Mouse (Mus musculus) intestine, postnatal 0 days (tissue): ENCODE results near the gene Csnk2b. TPM values are rescaled to one million over a fixed set of nuclear protein-coding genes. Genes with fewer than 3 reads are reported as not detected.

Experiments used
- ATAC-seq: fragments of 200-750 bp; cut with Nextera tagmentation; 2 replicates; pipeline ENCODE4 v1.8.0; 2017; ENCODE audit warnings: mild to moderate bottlenecking, moderate TSS enrichment, moderate library complexity
- H3K27ac ChIP-seq: fragments of 300-500 bp; sonication (generic); 2 replicates; pipeline ENCODE4 v1.5.1; 2014; ENCODE audit warnings: mild to moderate bottlenecking, low read depth, low read length, moderate library complexity
- H3K27me3 ChIP-seq: fragments of 300-500 bp; sonication (generic); replicated peaks from 2 replicates; pipeline ENCODE4 v1.6.1; 2014; ENCODE audit warnings: low read length, mixed read lengths; ENCODE audit not compliant: control insufficient read depth, insufficient read depth
- H3K36me3 ChIP-seq: fragments of 300-500 bp; sonication (generic); 2 replicates; pipeline ENCODE4 v1.6.1; 2014; ENCODE audit warnings: mild to moderate bottlenecking, moderate library complexity; ENCODE audit not compliant: control insufficient read depth, insufficient read depth
- H3K4me1 ChIP-seq: fragments of 300-500 bp; sonication (generic); replicated peaks from 2 replicates; pipeline ENCODE4 v1.6.1; 2014; ENCODE audit warnings: antibody characterized with exemption, low read length, mixed read lengths; ENCODE audit not compliant: control insufficient read depth, insufficient read depth
- H3K4me2 ChIP-seq: fragments of 300-500 bp; sonication (generic); replicated peaks from 2 replicates; pipeline ENCODE4 v1.6.1; 2014; ENCODE audit warnings: low read depth, mild to moderate bottlenecking, moderate library complexity
- H3K4me3 ChIP-seq: fragments of 300-500 bp; sonication (generic); 2 replicates; pipeline ENCODE4 v1.5.1; 2014; ENCODE audit warnings: low read depth, low read length
- H3K9ac ChIP-seq: fragments of 300-500 bp; sonication (generic); 2 replicates; pipeline ENCODE4 v1.6.1; 2014; ENCODE audit warnings: mild to moderate bottlenecking, low read depth, low read length
- H3K9me3 ChIP-seq: fragments of 300-500 bp; sonication (generic); 2 replicates; pipeline ENCODE4 v1.6.1; 2016; ENCODE audit warnings: mixed run types; ENCODE audit not compliant: control insufficient read depth
- CTCF ChIP-seq: sonication (generic); IDR thresholded peaks from 2 replicates; pipeline ENCODE4 v1.5.1; 2016; ENCODE audit warnings: low read depth, mild to moderate bottlenecking, control low read depth, antibody characterized with exemption, moderate library complexity
- WGBS: fragments of 180-500 bp; shearing (Covaris S2); extraction: QIAGEN DNeasy Blood & Tissue Kit; methylation state at CpG from one replicate; pipeline ENCODE4 v1.1.7; 2014; 5-methylcytosine and 5-hydroxymethylcytosine counted together
- polyA plus RNA-seq: library from polyadenylated mRNA; unstranded; fragments of >200 nt; fragmentation: Nextera tagmentation; extraction: Ambion mirVana; gene quantifications from 2 replicates; pipeline ENCODE4 v1.2.1, GENCODE M21; 2015

Gene Csnk2b
- polyA plus RNA-seq, 1 experiment from 2014 or later: 262 TPM

DNA sequence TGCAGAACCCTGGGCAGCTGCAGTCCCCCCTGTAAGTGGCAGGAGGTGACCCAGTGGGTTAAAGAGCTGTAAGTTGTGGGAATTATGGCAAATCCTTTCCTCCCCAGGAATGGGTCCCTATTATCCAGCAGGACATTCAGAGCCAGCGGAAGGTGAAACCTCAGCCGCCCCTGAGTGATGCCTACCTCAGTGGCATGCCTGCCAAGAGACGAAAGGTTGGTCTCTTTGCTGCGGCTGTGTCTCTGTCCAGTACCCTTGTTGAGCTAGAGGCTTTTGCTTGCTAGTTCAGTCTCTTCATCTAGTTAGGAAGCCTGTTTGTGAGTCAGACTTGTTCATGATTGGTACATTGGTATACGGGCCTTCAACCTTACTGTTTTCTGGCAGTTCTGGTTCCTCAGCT lies 24.3 kb upstream of the Csnk2b start:
- H3K36me3 ChIP-seq: peaks cover 96% of the 10 kb centered on the region
- no peak for ATAC-seq
- no peak overlapping the region for H3K4me3 ChIP-seq
- H3K4me1 ChIP-seq: no peaks in the 10 kb centered on the region
- WGBS: 75% methylated on average over 5 of the region's 5 CpGs
- no peak overlapping the region for H3K9ac ChIP-seq
- H3K27me3 ChIP-seq: no peaks in the 10 kb centered on the region
- no peaks in the 10 kb centered on the region for H3K9me3 ChIP-seq
- no peak for TF ChIP-seq CTCF
- H3K4me2 ChIP-seq: no peak overlapping the region
- H3K27ac ChIP-seq: no peak overlapping the region; the same call in 1 of the 2 replicates

DNA sequence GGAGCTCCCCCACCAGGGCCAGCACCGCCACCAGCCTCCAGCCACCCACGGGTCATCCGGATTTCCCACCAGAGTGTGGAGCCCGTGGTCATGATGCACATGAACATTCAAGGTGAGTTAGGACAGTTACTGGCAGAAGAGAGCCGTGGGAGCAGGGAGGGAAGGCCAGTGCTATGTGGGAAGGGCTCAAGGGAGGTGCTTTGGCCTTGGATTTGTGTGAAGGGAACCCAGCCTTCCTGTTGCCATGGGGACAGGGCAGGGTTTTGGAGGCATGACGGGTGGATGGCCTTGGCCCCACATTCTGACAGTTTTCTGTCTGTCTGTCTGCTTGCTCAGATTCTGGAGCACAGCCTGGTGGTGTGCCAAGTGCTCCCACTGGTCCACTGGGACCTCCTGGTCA lies 20.1 kb upstream of the Csnk2b start:
- Histone ChIP-seq H3K9me3 (no peaks in the 10 kb centered on the region), H3K4me2 (no peak overlapping the region), H3K9ac (no peak overlapping the region), H3K36me3 (peaks cover 86% of the 10 kb centered on the region), H3K4me3 (no peak overlapping the region), H3K27ac (no peak overlapping the region), H3K4me1 (0 out of 2 replicates have a peak, but pooled peaks cover 4% of the 10 kb centered on the region), H3K27me3 (no peaks in the 10 kb centered on the region)
- TF ChIP-seq CTCF: no peak
- no peak for ATAC-seq
- 88% methylated on average over 6 of the region's 6 CpGs for WGBS

DNA sequence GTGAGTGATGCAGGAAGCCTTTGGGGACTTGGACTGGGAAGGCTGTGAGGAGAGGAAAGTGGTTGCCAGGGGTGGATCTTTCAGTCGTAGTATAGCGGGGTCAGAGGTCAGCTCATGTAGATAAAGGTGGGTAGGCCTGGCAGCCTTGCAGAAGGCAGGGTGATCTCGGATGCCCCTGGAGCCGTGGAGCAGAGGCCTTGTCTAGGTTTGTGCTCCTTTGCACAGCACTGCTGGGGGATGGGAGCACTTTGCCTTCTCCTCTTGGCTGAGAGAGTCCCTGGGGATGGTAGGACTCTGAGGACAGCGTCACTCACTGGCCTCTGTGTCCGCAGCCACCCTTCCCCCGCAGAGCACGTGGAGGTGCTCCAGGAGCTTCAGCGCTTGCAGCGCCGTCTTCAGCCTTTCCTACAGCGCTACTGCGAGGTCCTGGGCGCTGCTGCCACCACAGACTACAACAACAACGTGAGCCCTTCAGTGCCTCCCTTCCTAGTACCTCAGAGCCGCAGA lies 18.7 kb upstream of the Csnk2b start:
- no peak for TF ChIP-seq CTCF

DNA sequence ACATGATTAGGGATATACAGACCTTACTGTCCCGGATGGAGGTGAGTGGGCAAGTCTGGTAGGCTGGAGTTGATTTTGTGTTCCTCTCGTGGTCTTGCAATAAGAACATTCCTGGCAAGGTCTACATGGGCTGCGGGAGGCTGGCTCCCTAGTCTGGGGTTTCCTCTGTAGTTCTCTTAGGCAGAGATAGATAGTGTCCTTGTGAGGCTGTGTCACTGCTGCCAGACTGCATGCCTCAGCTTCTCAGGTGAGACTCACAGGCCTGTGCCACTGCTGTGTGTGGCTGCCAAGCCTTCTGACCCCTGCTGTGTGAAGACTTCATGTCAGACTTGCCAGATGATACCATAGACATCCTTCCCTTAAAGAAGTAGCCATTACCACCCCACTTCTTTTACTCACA lies 17.4 kb upstream of the Csnk2b start:
- no peak overlapping the region for H3K4me2 ChIP-seq
- no peaks in the 10 kb centered on the region for H3K27me3 ChIP-seq
- H3K36me3 ChIP-seq: peaks cover 59% of the 10 kb centered on the region
- no peak overlapping the region for H3K4me3 ChIP-seq
- no peak for ATAC-seq
- no peak for TF ChIP-seq CTCF
- WGBS: 92% methylated on average over 3 of the region's 3 CpGs
- no peak overlapping the region for H3K27ac ChIP-seq
- H3K9ac ChIP-seq: no peak overlapping the region
- H3K4me1 ChIP-seq: 0 out of 2 replicates have a peak, but pooled peaks cover 5% of the 10 kb centered on the region
- no peaks in the 10 kb centered on the region for H3K9me3 ChIP-seq

More for the DNA sequence above, 18.7 kb upstream of the Csnk2b start:
- Histone ChIP-seq H3K36me3 (peaks cover 72% of the 10 kb centered on the region), H3K4me1 (0 out of 2 replicates have a peak, but pooled peaks cover 5% of the 10 kb centered on the region), H3K27me3 (no peaks in the 10 kb centered on the region), H3K27ac (no peak overlapping the region; the same call in 1 of the 2 replicates), H3K9ac (no peak overlapping the region), H3K4me3 (no peak overlapping the region), H3K4me2 (no peak overlapping the region), H3K9me3 (no peaks in the 10 kb centered on the region)
- no peak for ATAC-seq
- 69% methylated on average over 16 of the region's 16 CpGs for WGBS

DNA sequence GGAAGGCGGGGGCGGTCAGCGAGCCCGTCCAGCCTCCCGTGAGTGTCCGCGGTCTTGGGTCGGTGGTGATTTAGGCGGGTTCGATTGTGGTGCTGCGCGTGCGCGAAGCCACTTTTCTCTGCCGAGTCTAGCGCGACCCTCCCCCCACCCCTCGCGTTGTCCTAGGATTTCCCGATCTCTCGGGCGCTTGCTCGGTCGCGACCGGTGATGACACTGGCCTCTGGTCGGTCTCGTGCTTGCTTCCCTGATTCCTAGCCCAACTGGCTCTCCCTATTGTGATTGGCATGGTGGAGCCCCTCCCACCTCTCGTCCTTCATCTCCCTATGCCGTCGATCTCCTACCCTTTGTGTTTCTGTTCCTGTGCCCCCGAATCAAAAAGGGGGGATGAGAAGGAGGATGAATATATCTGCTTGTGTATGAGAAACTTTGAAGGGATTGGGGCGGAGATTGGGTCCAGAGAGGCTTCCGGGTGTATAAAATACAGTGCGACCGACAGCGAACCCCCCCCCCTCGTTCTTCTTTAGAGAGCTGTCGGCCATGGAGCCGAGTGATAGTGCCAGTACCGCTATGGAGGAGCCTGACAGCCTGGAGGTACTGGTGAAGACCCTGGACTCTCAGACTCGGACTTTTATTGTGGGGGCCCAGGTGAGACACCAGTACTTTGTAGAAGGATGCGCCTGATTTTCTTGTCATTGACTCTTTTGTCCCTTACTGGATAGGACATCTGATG lies 13.9 kb upstream of the Csnk2b start:
- Histone ChIP-seq H3K4me2 (peak overlapping the region; percentile 68), H3K9me3 (no peaks in the 10 kb centered on the region), H3K9ac (peak overlapping the region; percentile 75), H3K36me3 (peaks cover 25% of the 10 kb centered on the region), H3K4me1 (0 out of 2 replicates have a peak, but pooled peaks cover 5% of the 10 kb centered on the region), H3K4me3 (peak overlapping the region; percentile 73), H3K27ac (peak overlapping the region; percentile 84), H3K27me3 (no peaks in the 10 kb centered on the region)
- no peak for TF ChIP-seq CTCF
- under 1% methylated on average over 43 of the region's 43 CpGs for WGBS
- ATAC-seq: peak; percentile 59

DNA sequence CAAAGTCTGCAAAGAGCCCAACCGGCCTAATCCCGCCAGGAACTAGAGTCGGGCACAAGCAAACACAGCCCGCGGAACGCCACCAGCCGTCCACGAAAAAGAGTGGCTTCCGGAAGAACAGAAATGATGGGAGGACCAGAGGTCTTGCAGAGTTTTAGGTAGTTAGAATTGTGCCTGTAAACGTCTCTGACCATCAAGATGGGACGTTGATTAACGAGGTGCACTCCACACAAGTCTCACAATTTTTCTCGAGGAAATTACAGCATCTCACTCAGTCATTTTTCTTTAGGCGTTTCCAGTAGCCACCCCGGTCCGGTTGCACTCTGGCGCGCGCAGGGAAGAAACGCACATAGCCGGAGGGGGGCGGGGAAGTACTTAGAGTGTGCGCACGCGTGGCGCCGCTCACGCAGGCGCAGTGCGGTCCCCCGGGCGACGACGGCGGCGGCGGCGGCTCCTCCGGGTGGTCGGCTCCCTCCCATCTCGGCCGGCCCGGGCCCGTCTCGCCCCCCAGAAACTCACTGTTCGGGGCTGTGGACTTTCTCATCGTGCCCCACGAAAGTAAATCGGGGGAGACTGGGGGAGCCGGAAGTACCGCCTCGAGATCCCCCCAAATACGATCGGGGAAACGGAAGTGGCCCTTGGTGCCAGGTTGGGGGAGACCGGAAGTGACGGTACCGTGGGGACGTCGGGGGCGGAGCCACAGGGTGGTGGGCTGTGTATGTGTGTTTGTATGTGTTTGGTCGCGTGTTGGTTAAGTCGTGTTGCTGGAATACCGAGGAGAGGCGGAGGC lies 13.1 kb upstream of the Csnk2b start, which contains the start of gene Bag6:
TSS of gene Bag6 (plus strand) at position 378 of the 790 bp plus-strand sequence.
- 0 out of 2 replicates have a peak, but pooled peaks have one; percentile 20 for TF ChIP-seq CTCF
- Histone ChIP-seq H3K36me3 (peaks cover 21% of the 10 kb centered on the region), H3K27me3 (no peaks in the 10 kb centered on the region), H3K27ac (peak within 1 kb of the TSS; percentile 84), H3K4me3 (peak within 1 kb of the TSS; percentile 73), H3K4me1 (0 out of 2 replicates have a peak, but pooled peaks cover 5% of the 10 kb centered on the region), H3K9ac (peak within 1 kb of the TSS; percentile 75), H3K9me3 (no peaks in the 10 kb centered on the region), H3K4me2 (peak within 1 kb of the TSS; percentile 68)
- under 1% methylated on average over 66 of the region's 66 CpGs for WGBS
- peak; percentile 91 for ATAC-seq
